Mouse (Mus musculus) frontal cortex, adult (tissue): ENCODE measurements around the gene Stat5b.

Source experiments
- ATAC-seq: cut with Nextera tagmentation; 2 replicates; pipeline ENCODE4 v1.9.2; 2017; ENCODE audit warnings: mild to moderate bottlenecking, moderate library complexity, mixed read lengths; ENCODE audit not compliant: low TSS enrichment

Stat5b gene

GRCm38 (mm10) chr11:100736746-100737080, 113.8 kb downstream of the Stat5b start:
- no peak for ATAC-seq

GRCm38 (mm10) chr11:100735954-100736745, 114.4 kb downstream of the Stat5b start:
- ATAC-seq = no peak

GRCm38 (mm10) chr11:100735134-100735865, 115.2 kb downstream of the Stat5b start:
- no peak for ATAC-seq
